Mouse (Mus musculus) thymus, postnatal 10 days (tissue): ENCODE results near the gene Dmd.

Source experiments
- DNase-seq, 2 experiments: peaks; one replicate each; pipeline ENCODE4 v3.0.0; 2021; ENCODE audit warnings: low spot score in 2 of 2

The Dmd gene

GRCm38 (mm10) chrX:85048141-85049110 is 2099.8 kb downstream of the Dmd start:
- DNase-seq: peak in 1 of 2 experiments; percentile 7

- no peak for DNase-seq
These were observed 2100.9 kb downstream of the Dmd start for GRCm38 (mm10) chrX:85049593-85049992.

GRCm38 (mm10) chrX:85073602-85074001 is 2124.9 kb downstream of the Dmd start:
- no peak for DNase-seq

- no peak for DNase-seq
These were observed 2128.2 kb downstream of the Dmd start for GRCm38 (mm10) chrX:85076845-85077244.

- DNase-seq: no peak
These were observed 2128.9 kb downstream of the Dmd start for GRCm38 (mm10) chrX:85077605-85078004.

- DNase-seq: no peak
These were observed 2130.5 kb downstream of the Dmd start for GRCm38 (mm10) chrX:85079174-85079573.

DNA sequence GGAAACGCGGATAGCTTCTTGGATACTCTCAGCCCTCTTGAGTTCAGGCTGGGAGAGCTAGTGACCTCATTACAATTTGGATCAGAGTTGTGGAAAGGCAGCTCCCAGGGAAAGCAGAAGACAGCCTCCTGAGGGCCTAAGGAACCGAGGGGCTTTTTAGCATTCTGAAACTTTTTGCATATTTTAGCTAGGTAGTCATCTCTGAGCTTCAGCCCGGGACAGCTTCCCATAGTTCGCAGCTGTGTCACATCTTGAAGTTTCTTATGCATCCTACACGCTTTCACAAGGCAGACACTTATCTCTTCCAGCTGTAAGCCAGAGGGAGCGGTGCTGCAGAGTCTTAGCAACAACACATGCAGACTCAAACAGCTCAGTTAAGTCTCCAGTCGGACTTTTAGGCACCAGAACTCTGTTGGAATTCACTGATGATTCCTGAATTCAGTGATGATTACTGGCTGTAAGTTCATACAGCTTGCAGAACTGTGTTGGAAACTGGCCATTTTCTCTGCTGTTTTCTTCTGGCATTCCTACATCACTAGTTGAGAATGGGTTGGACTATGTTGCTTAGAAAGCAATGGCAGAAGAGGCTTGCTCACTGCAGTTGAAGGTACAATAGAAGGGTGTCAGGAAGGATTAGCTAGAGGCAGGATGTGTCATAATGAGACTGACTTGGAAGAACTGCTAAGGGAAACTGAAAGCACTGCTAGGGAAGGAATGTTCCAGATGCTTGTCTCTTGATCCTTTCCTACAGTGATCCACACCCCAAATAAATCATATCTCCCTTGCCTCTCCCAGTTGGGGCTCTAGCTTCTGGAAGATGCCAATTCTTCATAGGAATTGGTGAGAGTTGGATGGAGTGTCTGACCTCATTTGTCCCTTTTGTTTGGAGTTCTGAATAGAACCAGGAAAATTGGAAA is 2135.8 kb downstream of the Dmd start:
- DNase-seq: no peak

DNA sequence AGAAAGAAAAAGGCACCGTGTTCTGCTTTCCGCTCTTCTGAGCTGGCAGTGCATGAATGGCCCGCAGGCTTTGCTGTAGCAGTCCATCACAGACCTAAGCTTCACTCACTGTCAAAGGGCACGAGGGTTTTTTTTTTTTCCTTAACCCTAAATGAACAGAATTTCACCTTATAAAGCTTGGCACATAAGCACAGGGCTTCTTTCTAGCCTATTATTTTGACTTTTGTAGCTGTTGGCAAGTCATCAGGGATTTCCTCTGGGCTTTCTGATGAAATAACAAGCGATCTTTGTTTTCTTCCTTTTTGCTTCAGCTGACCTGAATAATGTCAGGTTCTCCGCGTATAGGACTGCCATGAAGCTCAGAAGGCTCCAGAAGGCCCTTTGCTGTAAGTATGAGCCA is 2140.8 kb downstream of the Dmd start:
- DNase-seq: no peak

- DNase-seq: no peak
These were observed 2144.7 kb downstream of the Dmd start for GRCm38 (mm10) chrX:85093354-85093753.

DNA sequence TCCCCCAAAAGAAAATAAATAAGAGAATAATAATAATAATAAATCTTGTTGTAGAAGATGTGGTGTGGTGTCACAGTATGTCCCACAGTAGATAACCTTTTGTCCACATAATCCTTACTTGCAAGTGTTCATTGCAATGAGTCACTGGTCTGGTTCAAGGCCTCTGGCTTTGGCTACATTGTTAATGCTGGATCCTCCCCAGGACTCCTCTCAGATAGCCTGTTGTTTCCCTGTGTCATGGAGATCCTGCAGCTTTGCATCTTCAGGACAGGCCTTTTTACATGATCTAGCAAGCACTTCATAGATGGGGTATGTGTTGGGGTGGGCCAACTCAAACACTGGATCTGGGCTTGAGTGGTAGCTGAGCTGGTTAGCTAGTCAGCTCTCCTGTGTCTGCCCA is 2150.0 kb downstream of the Dmd start:
- DNase-seq: no peak

GRCm38 (mm10) chrX:85112418-85112817 is 2163.7 kb downstream of the Dmd start:
- no peak for DNase-seq

DNA sequence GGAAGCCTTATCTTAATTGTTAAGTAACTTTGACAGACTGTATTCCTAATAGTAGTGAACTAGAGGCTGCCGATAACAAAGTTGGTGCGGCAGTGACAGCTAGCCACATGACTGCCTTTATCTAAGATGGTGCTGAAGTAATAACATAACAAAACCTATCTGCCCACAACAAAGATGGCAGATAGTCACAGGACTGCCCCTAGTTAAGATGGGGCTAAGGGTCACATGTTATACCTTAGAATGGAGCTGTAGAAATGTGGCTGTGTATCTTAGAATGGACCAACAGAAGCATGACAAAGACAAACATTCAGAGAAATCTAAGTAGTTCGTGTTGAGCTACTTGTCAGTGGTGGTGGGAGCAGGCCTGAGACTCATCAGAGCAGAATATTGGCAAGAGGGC is 2184.0 kb downstream of the Dmd start:
- no peak for DNase-seq

GRCm38 (mm10) chrX:85137293-85137692 is 2188.6 kb downstream of the Dmd start:
- no peak for DNase-seq

- peak in 1 of 2 experiments; percentile 5 for DNase-seq
These were observed 2222.6 kb downstream of the Dmd start for GRCm38 (mm10) chrX:85171264-85171663.

DNA sequence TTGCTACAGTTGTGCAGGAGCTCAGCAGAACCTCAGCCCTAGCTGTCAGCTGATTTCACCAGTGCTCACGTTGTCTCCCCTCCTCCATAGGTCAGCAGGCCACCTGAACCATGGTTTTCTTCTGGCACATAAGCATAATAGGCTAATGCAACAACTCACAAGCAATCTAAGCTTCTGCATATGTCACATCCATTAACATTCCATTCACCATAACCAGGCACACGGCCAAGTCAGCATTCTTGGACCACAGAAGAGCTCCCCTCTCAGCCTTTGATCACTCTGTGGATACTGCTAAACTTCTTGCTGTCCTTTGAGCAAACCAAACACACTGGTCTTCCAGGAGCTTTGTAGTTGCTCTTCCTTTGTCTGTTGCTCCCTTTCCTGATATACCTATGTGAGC is 2238.9 kb downstream of the Dmd start:
- DNase-seq: no peak

- no peak for DNase-seq
These were observed 2245.2 kb downstream of the Dmd start for GRCm38 (mm10) chrX:85193856-85194255.

- no peak for DNase-seq
These were observed 2249.0 kb downstream of the Dmd start for GRCm38 (mm10) chrX:85197688-85198087.

GRCm38 (mm10) chrX:85199398-85199797 is 2250.7 kb downstream of the Dmd start:
- DNase-seq: no peak

GRCm38 (mm10) chrX:85207001-85207400 is 2258.3 kb downstream of the Dmd start:
- no peak for DNase-seq

DNA sequence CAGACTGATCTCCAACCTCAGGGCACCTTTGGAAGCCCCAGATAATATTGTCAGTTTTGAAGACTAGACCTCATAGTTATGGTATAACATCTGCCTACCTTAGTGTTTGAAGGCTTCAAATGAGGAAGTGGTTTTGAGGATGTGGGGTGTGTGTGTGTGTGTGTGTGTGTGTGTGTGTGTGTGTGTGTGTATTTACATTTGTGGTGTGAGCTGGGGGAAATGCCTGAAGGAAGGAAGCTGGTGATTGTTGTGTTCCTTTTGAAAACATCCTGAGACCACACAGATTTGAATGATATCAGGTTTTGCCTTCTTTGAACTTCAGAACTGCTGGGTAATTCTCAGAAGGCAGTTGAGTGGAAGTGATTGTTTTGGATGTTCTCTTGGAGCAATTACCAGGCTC is 2278.2 kb downstream of the Dmd start:
- peak; percentile 20 for DNase-seq

GRCm38 (mm10) chrX:85249379-85249778 is 2300.7 kb downstream of the Dmd start, which contains the start of gene Fthl17a:
TSS of gene Fthl17a (plus strand) at chrX:85249679.
- DNase-seq: no peak
